Mouse (Mus musculus): ENCODE measurements around the gene Celf3.

The Celf3 gene

DNA sequence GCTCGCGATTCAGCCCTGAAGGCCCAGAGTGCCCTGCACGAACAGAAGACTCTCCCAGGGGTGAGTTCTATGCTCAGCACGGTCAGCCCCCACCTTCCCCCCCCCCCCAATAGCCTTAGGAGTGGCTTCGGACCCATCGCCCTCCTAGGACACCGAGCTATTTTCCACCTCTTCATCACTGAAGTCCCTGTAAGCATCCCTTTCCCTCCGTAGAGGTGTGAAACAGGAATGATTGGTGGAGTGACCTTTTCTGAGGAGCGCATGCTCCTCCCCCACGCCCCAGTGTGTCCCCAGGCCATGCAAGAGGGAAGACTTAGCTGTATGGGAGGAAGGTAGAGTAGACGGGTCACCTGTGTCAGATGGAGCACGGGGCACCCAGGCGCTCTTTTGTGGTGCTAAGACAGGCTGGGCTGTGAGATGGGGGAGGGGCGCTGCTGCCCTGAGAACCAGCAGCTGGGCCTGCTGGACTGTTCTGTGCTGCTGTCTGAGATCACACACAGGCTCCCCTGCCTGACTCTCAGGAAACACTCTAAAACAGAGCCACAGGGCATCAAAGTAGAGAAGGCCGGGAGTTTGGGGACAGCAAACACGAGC, 2.3 kb downstream of the Celf3 start, which contains the start of gene Riiad1:
Riiad1 (minus strand) TSS at position 51 of the 594 bp plus-strand sequence.
- no peak for DNase-seq

DNA sequence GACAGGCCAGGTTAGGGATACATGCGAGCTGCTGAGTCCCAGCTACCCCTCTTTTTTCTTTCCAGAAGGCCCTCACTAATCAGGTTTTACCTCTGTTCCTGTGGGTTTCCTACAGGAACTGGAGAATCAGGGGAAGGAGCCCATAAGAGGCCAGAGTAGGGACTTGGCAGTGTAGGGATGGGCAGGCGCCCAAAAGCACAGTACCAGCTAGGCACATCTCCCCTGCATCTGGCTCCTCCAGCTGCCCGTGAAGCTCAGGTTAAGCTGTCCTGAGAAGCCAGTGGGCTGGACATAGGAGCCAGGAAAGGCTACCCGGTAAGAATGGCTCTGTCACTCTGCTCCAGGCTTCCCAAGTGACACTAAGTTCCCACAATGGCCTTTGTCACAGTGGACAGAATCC, 3.3 kb downstream of the Celf3 start:
- no peak for DNase-seq

DNA sequence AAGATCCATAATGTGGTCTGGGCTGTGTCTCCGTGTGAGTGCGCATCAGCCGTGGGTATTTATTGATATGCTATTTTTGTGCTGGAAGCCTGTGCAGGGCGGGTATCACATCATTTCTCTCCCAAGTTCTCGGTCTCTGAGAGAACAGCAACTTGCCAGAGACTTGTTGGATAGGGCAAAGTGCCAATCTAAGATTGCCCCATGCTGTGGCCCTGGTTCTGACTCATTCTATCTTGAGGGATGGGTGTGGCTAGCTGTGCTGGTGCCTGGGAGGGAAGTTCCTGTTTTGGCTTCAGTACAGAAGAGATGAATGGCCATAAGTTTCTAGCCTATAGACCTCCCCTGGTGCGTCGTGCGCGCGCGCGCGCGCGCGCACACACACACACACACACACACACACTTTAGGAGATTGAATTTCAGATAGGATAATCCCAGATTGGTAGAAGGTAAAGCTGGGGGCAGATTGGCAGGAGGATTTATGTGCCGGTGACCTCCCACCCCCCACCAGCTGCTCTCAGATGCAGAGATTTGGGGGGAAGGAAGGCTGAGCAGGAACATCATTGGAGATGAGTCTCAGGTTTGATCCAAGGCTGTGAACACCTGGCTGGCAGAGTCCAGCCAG, 4.8 kb downstream of the Celf3 start:
- DNase-seq, result no peak

DNA sequence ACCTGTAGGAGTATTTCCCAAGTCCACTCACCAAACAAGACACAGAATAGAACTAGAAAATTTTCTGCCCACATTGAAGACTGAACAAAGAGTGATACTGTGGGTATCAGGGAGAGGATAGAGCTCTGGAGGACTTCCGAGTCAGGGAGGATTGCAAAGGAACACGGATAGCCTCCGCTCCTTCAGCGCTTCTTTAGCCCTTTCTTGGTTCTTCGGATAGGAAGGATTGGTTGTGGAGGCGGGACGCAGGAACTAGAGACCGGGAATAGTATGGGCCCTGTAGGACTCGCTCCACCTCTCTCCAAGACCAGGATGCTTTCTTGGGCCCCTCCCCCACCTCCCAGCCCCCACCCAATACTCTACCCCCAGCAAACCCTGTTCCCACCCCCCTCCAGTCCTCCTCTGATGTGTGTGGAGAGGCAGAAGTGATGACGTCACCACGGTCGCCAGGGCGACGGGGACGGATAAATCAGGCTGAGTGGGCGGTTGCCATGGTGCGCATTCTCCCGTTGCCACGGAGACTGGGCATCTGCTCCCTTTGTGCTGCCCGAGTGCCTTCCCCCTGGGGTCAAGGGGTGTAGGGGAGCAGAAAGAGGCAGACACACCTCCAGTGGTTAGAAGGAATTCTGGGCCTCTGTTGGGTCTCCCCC, 5.8 kb downstream of the Celf3 start:
- DNase-seq, result peak in 1 of 2 experiments; percentile 22

DNA sequence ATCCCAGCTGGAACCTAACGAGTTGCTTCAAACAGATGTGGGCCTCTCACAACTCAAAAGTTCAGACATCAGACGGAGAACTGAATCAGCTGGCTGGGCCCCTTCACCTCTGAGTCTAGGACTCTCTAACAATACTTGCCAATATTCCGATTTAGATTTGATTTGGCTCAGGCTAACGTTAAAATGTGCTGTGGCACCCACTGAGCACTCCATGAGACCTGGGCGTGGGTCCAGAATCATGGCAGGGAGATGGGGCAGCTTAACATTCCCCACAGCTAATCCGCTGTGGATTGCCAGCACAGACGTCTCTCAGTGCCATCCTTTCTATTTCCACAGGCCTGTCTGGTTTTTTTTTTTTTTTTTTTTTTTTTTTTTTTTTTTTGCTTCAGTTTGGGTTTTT, 7.8 kb downstream of the Celf3 start:
- DNase-seq, result no peak

DNA sequence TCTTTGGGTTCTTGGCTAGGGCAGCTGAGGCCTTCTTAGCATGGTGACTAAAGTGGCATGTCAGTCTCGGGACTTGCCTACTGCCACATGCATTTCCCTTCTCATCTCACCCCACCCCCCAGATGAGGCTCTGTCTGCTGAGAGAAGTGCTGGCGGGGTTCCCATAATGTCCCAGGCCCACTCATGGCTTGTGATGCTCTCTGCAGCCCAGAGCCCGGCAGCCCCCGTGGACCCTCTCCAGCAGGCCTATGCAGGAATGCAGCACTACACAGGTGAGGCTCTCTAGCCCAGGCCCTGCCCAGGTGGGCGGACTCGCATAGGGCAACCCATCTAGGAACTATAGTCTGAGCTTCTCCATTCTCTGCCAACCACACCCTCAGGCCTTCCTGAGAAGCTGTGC, 9.5 kb downstream of the Celf3 start:
- DNase-seq, result no peak

DNA sequence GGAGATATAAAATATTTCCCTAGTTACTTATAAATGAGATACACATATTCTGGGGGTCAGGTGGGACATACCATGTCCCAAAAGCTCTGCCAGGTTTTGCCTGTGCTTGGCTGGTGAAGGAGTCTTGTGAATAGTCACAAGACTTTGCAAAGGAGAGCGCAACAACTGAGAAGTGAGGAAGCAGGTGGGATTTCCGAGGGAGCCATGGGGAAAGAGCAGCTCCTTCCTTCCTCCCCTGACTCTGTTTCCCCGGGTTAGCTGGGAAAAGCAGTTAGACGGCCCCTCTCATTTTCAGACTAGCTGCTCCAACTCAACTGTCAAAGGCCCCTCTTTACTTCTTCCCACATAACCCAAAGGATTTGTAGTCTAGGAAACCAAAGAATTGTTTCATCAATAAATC, 19.1 kb downstream of the Celf3 start:
- no peak for DNase-seq

DNA sequence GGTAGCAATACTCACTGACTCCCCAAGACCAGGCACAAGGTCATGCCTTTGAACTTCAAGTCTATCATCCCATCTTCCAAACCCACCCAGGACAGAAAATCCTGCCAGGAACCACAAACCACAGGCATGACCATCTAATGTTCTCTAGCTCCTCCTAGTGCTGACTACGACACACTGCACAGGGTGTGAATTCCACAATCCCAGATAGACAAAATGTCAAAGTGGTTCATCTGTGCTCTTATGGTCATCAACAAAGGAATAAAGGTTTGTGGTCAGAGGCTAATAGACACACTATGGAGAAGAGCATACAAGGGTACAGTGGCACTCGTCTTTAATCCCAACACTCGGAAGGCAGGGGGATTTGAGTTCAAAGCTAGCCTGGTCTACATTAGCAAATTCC, 24.1 kb downstream of the Celf3 start:
- peak; percentile 10 to 49 for DNase-seq

DNA sequence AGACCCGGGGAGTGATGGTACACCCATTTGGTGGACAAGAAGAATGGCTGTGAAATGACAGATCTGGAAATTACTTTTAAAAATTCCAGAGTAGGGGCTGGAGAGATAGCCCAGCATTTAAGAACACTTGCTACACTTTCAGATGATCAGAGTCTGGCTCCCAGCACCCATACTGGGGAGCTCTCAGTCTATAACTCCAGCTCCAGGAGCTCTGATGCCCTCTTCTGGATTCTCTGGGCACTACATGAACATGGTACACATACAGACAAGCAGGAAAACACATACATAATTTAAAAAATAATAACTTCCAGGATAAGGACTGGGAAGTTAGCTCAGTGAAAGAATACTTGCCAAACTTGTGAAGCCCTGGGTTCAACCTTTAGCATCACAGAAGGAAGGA, 28.6 kb downstream of the Celf3 start:
- DNase-seq, result peak in 1 of 2 experiments; percentile 45

DNA sequence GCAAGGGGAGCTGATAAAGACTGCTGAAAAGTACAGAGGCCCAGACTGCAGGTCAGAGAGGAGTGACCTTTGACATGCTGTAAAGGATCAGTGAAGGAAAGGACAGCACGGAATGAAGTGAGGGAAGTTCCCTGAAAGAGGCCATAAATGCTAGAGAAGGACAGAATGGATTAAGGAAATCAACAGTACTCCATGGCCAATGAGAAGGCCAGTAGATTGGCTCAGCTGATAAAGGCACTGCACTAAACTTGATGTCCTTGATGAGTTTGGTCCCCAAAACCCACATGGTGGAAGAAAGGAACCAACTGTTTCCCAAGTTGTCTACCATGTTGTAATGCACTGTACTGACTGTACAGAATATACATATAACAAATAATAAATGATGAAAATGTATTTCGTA, 48.6 kb downstream of the Celf3 start:
- DNase-seq, result no peak

DNA sequence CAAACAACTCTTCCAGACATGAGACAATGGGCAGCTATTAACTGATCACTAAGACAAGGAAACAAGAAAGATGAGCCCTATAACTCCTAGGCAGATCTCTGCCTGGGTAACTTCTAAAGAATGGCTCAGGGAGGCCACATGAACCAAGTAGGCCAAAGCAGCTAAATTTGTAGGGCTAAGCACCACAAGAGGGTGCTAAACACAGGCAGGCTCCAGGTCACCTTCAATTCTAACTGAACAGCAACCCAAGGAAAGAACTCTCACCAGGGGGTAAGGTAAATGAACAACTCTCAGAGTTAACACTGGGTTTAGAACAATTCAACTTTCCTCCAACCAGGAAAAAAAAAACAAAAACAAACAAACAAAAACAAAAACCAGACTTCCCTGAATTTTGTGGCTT, 55.9 kb downstream of the Celf3 start:
- DNase-seq, result peak; percentile 71 to 78

DNA sequence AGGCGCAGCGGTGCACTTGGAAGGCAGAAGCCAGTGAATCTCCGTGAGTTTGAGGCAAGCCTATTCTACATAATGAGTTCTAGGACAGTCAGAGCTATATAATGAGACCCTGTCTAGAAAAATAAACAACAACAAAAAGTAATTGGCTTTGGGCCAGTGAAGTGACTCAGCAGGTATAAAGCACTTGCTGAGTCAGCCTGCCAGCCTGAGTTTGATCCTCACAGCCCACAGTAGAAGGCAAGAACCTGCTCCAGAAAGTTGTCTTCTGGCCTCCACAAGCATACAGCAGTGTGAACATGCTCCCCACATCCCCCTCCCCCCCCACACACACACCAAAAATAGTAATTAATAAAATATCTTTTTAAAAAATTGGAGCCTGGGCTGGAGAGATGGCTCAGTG, 59.1 kb downstream of the Celf3 start:
- peak in 1 of 2 experiments; percentile 3 for DNase-seq
